ENCODE assay signal across 9 mouse cellular contexts in genomic region chr4:142475632-142476031, GRCm38 (mm10).
DNase-seq lines count a peak whose midpoint lies in the region; ATAC-seq and TF ChIP-seq lines count a peak whose summit lies in the region.
"Had no signal": no experiment of that assay in that cellular context is flagged by ENCODE, and none has a peak within 500 bp of the region (broad histone marks: within the 10 kb centered on the region; RNA-seq: fewer than 3 reads in every experiment).

No protein-coding gene starts in this region.

- H3K27ac ChIP-seq in stomach, embryonic 14.5 days (ENCODE audit: low read length) = no peak overlapping the region
- H3K27ac ChIP-seq in stomach, postnatal 0 days (replicated peaks) = no peak overlapping the region
- H3K27ac ChIP-seq in limb, embryonic 13.5 days = no peak overlapping the region
- H3K27ac ChIP-seq in stomach, embryonic 15.5 days = no peak overlapping the region

- no peak for ATAC-seq in stomach, embryonic 14.5 days (ENCODE audit: insufficient number of reproducible peaks, insufficient read depth, low FRiP score, low read depth)
- ATAC-seq in stomach, postnatal 0 days (ENCODE audit: low FRiP score, low TSS enrichment) = no peak
- ATAC-seq in limb, embryonic 13.5 days (ENCODE audit: low FRiP score, low read depth) = no peak
- ATAC-seq in stomach, embryonic 15.5 days (ENCODE audit: insufficient read depth, low FRiP score, low read depth) = no peak

- peak; percentile 35 to 46 for DNase-seq in cerebellum, postnatal 25 days
- no peak for DNase-seq in cerebellum, adult 11 months
- no peak for DNase-seq in stomach, postnatal 0 days (ENCODE audit: low spot score)
- no peak for DNase-seq in gastrocnemius, adult 8-10 months (ENCODE audit: low spot score in 2 of 2)
- no peak for DNase-seq in c-Kit-positive CD71-positive TER-119-positive erythroid progenitor cells, embryonic 14.5 days (ENCODE audit: low spot score)
- DNase-seq: adrenal gland, postnatal 36 days had no signal

- peaks cover 8% of the 10 kb centered on the region; the same call in 1 of the 2 replicates for H3K4me1 ChIP-seq in stomach, embryonic 14.5 days (ENCODE audit: control insufficient read depth, insufficient read depth, low read length)
- no peaks in the 10 kb centered on the region for H3K4me1 ChIP-seq in stomach, postnatal 0 days (replicated peaks; ENCODE audit: control insufficient read depth, insufficient read depth)
- H3K4me1 ChIP-seq in limb, embryonic 13.5 days = peaks cover 30% of the 10 kb centered on the region
- H3K4me1 ChIP-seq in stomach, embryonic 15.5 days = 0 out of 2 replicates have a peak, but pooled peaks cover 3% of the 10 kb centered on the region

- no peak overlapping the region for H3K9ac ChIP-seq in stomach, embryonic 14.5 days (replicated peaks; ENCODE audit: low read depth, low read length)
- no peak overlapping the region for H3K9ac ChIP-seq in stomach, postnatal 0 days (ENCODE audit: low read length)
- H3K9ac ChIP-seq in limb, embryonic 13.5 days = no peak overlapping the region
- H3K9ac ChIP-seq in stomach, embryonic 15.5 days = no peak overlapping the region

- no peaks in the 10 kb centered on the region for H3K36me3 ChIP-seq in stomach, embryonic 14.5 days (ENCODE audit: control insufficient read depth, insufficient read depth, low read length)
- H3K36me3 ChIP-seq in stomach, postnatal 0 days (ENCODE audit: control insufficient read depth, insufficient read depth, low read length) = no peaks in the 10 kb centered on the region
- H3K36me3 ChIP-seq in limb, embryonic 13.5 days = no peaks in the 10 kb centered on the region
- H3K36me3 ChIP-seq in stomach, embryonic 15.5 days = no peaks in the 10 kb centered on the region

- 79% methylated on average over 10 of the region's 10 CpGs for WGBS in stomach, embryonic 14.5 days
- 79% methylated on average over 10 of the region's 10 CpGs for WGBS in stomach, postnatal 0 days
- 69% methylated on average over 10 of the region's 10 CpGs for WGBS in limb, embryonic 13.5 days
- 80% methylated on average over 10 of the region's 10 CpGs for whole genome bisulfite sequencing in stomach, embryonic 15.5 days

- H3K4me2 ChIP-seq in stomach, embryonic 14.5 days (replicated peaks; ENCODE audit: low read depth, low read length) = peak overlapping the region; percentile 8; the same call in 1 of the 2 replicates
- no peak overlapping the region for H3K4me2 ChIP-seq in stomach, postnatal 0 days (replicated peaks; ENCODE audit: low read depth)
- H3K4me2 ChIP-seq in limb, embryonic 13.5 days (replicated peaks) = peak overlapping the region; percentile 54
- H3K4me2 ChIP-seq in stomach, embryonic 15.5 days = peak overlapping the region; percentile 22; the same call in 1 of the 2 replicates

- H3K27me3 ChIP-seq in stomach, embryonic 14.5 days (ENCODE audit: control insufficient read depth, insufficient read depth, low read length) = no peaks in the 10 kb centered on the region
- no peaks in the 10 kb centered on the region for H3K27me3 ChIP-seq in stomach, postnatal 0 days (ENCODE audit: control insufficient read depth, insufficient read depth, low read length)
- no peaks in the 10 kb centered on the region for H3K27me3 ChIP-seq in limb, embryonic 13.5 days
- no peaks in the 10 kb centered on the region for H3K27me3 ChIP-seq in stomach, embryonic 15.5 days (replicated peaks)

- H3K4me3 ChIP-seq in stomach, embryonic 14.5 days (ENCODE audit: low read depth, low read length) = no peak overlapping the region
- no peak overlapping the region for H3K4me3 ChIP-seq in stomach, postnatal 0 days (ENCODE audit: low read depth, low read length)
- H3K4me3 ChIP-seq in limb, embryonic 13.5 days = peak overlapping the region; percentile 29
- H3K4me3 ChIP-seq in stomach, embryonic 15.5 days (replicated peaks) = no peak overlapping the region

- TF ChIP-seq CTCF in stomach, postnatal 0 days (IDR thresholded peaks at IDR 0.05; ENCODE audit: low read depth) = no peak

- no peak for TF ChIP-seq EP300 in stomach, postnatal 0 days (optimal IDR thresholded peaks at IDR 0.05)

- H3K9me3 ChIP-seq in stomach, embryonic 14.5 days (ENCODE audit: control insufficient read depth, low read depth, low read length) = no peaks in the 10 kb centered on the region
- H3K9me3 ChIP-seq in stomach, postnatal 0 days (ENCODE audit: control insufficient read depth, low read length) = no peaks in the 10 kb centered on the region
- no peaks in the 10 kb centered on the region for H3K9me3 ChIP-seq in limb, embryonic 13.5 days
- H3K9me3 ChIP-seq in stomach, embryonic 15.5 days = no peaks in the 10 kb centered on the region

Comparison
In these comparisons a context has a peak if more than half of its experiments do, and no peak if none do; other contexts are left out.
1. DNase-seq: peak in cerebellum, postnatal 25 days (2 of 2); none in cerebellum, adult 11 months (single experiment), stomach, postnatal 0 days (single experiment), gastrocnemius, adult 8-10 months (0 of 2) and c-Kit-positive CD71-positive TER-119-positive erythroid progenitor cells, embryonic 14.5 days (single experiment).